Mouse (Mus musculus) thymus, postnatal 4 days (tissue): ENCODE data around the gene Tob1.

Source experiments
- DNase-seq: peaks from one replicate; pipeline ENCODE4 v3.0.0; 2021

Tob1 gene

GRCm38 (mm10) chr11:94199771-94200170 lies 11.5 kb upstream of the Tob1 start:
- no peak for DNase-seq

GRCm38 (mm10) chr11:94200422-94200821 lies 10.8 kb upstream of the Tob1 start:
- no peak for DNase-seq

GRCm38 (mm10) chr11:94202106-94202505 lies 9.1 kb upstream of the Tob1 start:
- no peak for DNase-seq

GRCm38 (mm10) chr11:94203066-94203465 lies 8.2 kb upstream of the Tob1 start:
- no peak for DNase-seq

GRCm38 (mm10) chr11:94206398-94207114 lies 4.7 kb upstream of the Tob1 start:
- no peak for DNase-seq

GRCm38 (mm10) chr11:94208811-94209675 lies 2.2 kb upstream of the Tob1 start:
- DNase-seq, result no peak

GRCm38 (mm10) chr11:94209695-94210131 lies 1.5 kb upstream of the Tob1 start:
- no peak for DNase-seq

GRCm38 (mm10) chr11:94210191-94211086 lies 815 bp upstream of the Tob1 start:
- peak; percentile 76 for DNase-seq

- peak; percentile 71 for DNase-seq
These were observed 616 bp downstream of the Tob1 start for GRCm38 (mm10) chr11:94211651-94212488.

- no peak for DNase-seq
These were observed 1.2 kb downstream of the Tob1 start for GRCm38 (mm10) chr11:94212489-94212836.

GRCm38 (mm10) chr11:94212997-94213396 lies 1.7 kb downstream of the Tob1 start:
- DNase-seq, result no peak

- DNase-seq, result no peak
These were observed 2.7 kb downstream of the Tob1 start for GRCm38 (mm10) chr11:94213735-94214594.

- no peak for DNase-seq
These were observed 4.3 kb downstream of the Tob1 start for GRCm38 (mm10) chr11:94215581-94215980.

GRCm38 (mm10) chr11:94216247-94216646 lies 5.0 kb downstream of the Tob1 start:
- no peak for DNase-seq

GRCm38 (mm10) chr11:94221257-94221656 lies 10.0 kb downstream of the Tob1 start:
- no peak for DNase-seq

- DNase-seq, result no peak
These were observed 12.3 kb downstream of the Tob1 start for GRCm38 (mm10) chr11:94223531-94223930.

- DNase-seq, result peak; percentile 38
These were observed 14.7 kb downstream of the Tob1 start for GRCm38 (mm10) chr11:94225985-94226384.

GRCm38 (mm10) chr11:94228416-94228815 lies 17.2 kb downstream of the Tob1 start:
- DNase-seq, result no peak

- no peak for DNase-seq
These were observed 18.1 kb downstream of the Tob1 start for GRCm38 (mm10) chr11:94229207-94229960.

GRCm38 (mm10) chr11:94230244-94230643 lies 19.0 kb downstream of the Tob1 start:
- no peak for DNase-seq
